Mouse (Mus musculus) heart, embryonic 12.5 days (tissue): ENCODE data around the gene Islr2. TPM values are rescaled to one million over a fixed set of nuclear protein-coding genes. Genes with fewer than 3 reads are reported as not detected.
A peak's percentile ranks its signal among the peaks of the same experiment; 100 is the strongest.

Source experiments
- ATAC-seq: fragments of 200-750 bp; cut with Nextera tagmentation; 2 replicates; pipeline ENCODE4 v1.8.0; 2017; ENCODE audit warnings: moderate TSS enrichment, moderate library complexity; ENCODE audit not compliant: insufficient number of reproducible peaks, low FRiP score
- H3K27ac ChIP-seq: fragments of 300-500 bp; sonication (generic); 2 replicates; pipeline ENCODE4 v1.5.1; 2016; ENCODE audit warnings: mild to moderate bottlenecking, moderate library complexity; ENCODE audit not compliant: poor library complexity, severe bottlenecking
- H3K27me3 ChIP-seq: fragments of 300-500 bp; sonication (generic); replicated peaks from 2 replicates; pipeline ENCODE4 v1.6.1; 2016; ENCODE audit warnings: mild to moderate bottlenecking, moderate library complexity
- H3K36me3 ChIP-seq: fragments of 300-500 bp; sonication (generic); 2 replicates; pipeline ENCODE4 v1.6.1; 2016; ENCODE audit warnings: mild to moderate bottlenecking, moderate library complexity
- H3K4me1 ChIP-seq: fragments of 300-500 bp; sonication (generic); replicated peaks from 2 replicates; pipeline ENCODE4 v1.6.1; 2016; ENCODE audit warnings: mild to moderate bottlenecking
- H3K4me2 ChIP-seq: fragments of 300-500 bp; sonication (generic); 2 replicates; pipeline ENCODE4 v1.6.1; 2016; ENCODE audit warnings: mild to moderate bottlenecking, moderate library complexity
- H3K4me3 ChIP-seq: fragments of 300-500 bp; sonication (generic); 2 replicates; pipeline ENCODE4 v1.5.1; 2016; ENCODE audit warnings: mild to moderate bottlenecking
- H3K9ac ChIP-seq: fragments of 300-500 bp; sonication (generic); 2 replicates; pipeline ENCODE4 v1.6.1; 2016; ENCODE audit warnings: mild to moderate bottlenecking, moderate library complexity
- H3K9me3 ChIP-seq: fragments of 300-500 bp; sonication (generic); replicated peaks from 2 replicates; pipeline ENCODE4 v1.6.1; 2016; ENCODE audit warnings: mild to moderate bottlenecking, moderate library complexity
- WGBS: fragments of 180-500 bp; shearing (Covaris S2); methylation state at CpG from one replicate; pipeline ENCODE4 v1.1.7; 2016; 5-methylcytosine and 5-hydroxymethylcytosine counted together
- polyA plus RNA-seq: library from polyadenylated mRNA; unstranded; fragments of >200 nt; fragmentation: Nextera tagmentation; extraction: Ambion mirVana; gene quantifications from 2 replicates; pipeline ENCODE4 v1.2.1, GENCODE M21; 2016

Gene Islr2
- polyA plus RNA-seq, 1 experiment from 2014 or later = 0.05 TPM

- no peaks in the 10 kb centered on the region for H3K27me3 ChIP-seq
- H3K4me1 ChIP-seq = peaks cover 47% of the 10 kb centered on the region
- H3K9me3 ChIP-seq = no peaks in the 10 kb centered on the region
- H3K4me3 ChIP-seq = no peak overlapping the region
- H3K36me3 ChIP-seq = peaks cover 16% of the 10 kb centered on the region
- H3K27ac ChIP-seq = no peak overlapping the region
- no peak overlapping the region for H3K4me2 ChIP-seq
- WGBS = 73% methylated on average over 5 of the region's 5 CpGs
- ATAC-seq = no peak
- H3K9ac ChIP-seq = no peak overlapping the region
Observed at GRCm38 (mm10) chr9:58242696-58243095, 38.6 kb upstream of the Islr2 start.

- Histone ChIP-seq H3K9ac (no peak overlapping the region), H3K4me1 (peaks cover 41% of the 10 kb centered on the region), H3K4me3 (no peak overlapping the region), H3K27ac (peak overlapping the region; percentile 81), H3K4me2 (peak overlapping the region; percentile 34; the same call in 1 of the 2 replicates), H3K27me3 (no peaks in the 10 kb centered on the region), H3K36me3 (peaks cover 16% of the 10 kb centered on the region), H3K9me3 (no peaks in the 10 kb centered on the region)
- ATAC-seq = peak; percentile 35; the same call in 1 of the 2 replicates
- 51% methylated on average over 9 of the region's 9 CpGs for WGBS
Observed at GRCm38 (mm10) chr9:58241780-58242485, 37.8 kb upstream of the Islr2 start.

DNA sequence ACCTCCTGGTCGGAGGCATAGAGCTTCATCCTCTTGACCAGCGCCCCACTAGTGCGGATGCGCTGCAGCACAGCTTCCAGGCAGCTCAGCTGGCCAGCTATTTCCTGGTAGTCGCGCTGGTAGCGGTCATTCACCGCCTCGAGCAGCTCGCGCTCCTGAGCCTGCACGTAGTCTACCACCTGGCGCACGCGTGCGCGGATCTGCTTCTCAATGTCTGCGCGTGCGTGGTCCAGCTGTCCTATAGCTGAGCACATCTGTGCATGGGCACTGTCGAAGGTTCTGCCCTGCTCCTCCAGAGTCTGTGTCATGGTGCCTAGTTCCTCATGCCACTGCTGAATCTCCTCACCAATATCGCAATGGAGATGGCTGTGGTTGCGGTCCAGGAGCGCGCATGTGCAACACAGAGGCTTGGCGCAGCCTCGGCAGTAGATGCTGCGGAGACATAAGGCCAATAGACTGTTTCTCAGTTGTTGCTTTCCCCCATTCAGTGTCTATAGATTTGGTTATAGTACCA is 30.4 kb upstream of the Islr2 start:
- H3K36me3 ChIP-seq = peaks cover 57% of the 10 kb centered on the region
- no peak overlapping the region for H3K9ac ChIP-seq
- 95% methylated on average over 28 of the region's 28 CpGs for WGBS
- H3K4me3 ChIP-seq = no peak overlapping the region
- no peak for ATAC-seq
- no peaks in the 10 kb centered on the region for H3K9me3 ChIP-seq
- no peaks in the 10 kb centered on the region for H3K27me3 ChIP-seq
- no peak overlapping the region for H3K4me2 ChIP-seq
- H3K4me1 ChIP-seq = peaks cover 18% of the 10 kb centered on the region
- H3K27ac ChIP-seq = no peak overlapping the region

DNA sequence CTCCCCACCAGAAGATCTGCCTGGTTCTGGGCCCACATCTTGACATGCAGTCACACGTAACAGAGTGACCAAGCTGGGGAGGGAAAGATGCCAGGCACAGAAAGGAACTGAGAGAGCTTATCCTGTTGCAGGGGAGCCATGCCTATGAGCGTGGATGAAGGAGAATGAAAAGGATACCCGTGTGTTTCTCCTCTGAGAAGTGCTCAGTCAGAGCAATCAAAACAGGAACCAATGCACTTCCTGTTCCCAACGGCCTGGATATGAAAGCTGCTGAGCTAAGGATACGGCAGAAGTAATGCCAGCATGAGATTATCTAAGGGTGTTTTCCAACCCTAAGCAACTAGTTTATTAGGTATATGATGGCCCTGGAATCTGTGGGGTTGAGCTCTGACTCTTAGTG is 28.3 kb upstream of the Islr2 start:
- Histone ChIP-seq H3K9ac (no peak overlapping the region), H3K4me2 (no peak overlapping the region), H3K4me3 (no peak overlapping the region), H3K36me3 (peaks cover 76% of the 10 kb centered on the region), H3K27ac (peak overlapping the region; percentile 55), H3K27me3 (no peaks in the 10 kb centered on the region), H3K4me1 (peaks cover 18% of the 10 kb centered on the region), H3K9me3 (no peaks in the 10 kb centered on the region)
- no peak for ATAC-seq
- WGBS = 53% methylated on average over 5 of the region's 5 CpGs

- H3K4me3 ChIP-seq = no peak overlapping the region
- peak overlapping the region; percentile 55 for H3K27ac ChIP-seq
- H3K9me3 ChIP-seq = no peaks in the 10 kb centered on the region
- peaks cover 79% of the 10 kb centered on the region for H3K36me3 ChIP-seq
- H3K9ac ChIP-seq = no peak overlapping the region
- H3K4me2 ChIP-seq = no peak overlapping the region
- ATAC-seq = no peak
- peaks cover 18% of the 10 kb centered on the region for H3K4me1 ChIP-seq
- 61% methylated on average over 6 of the region's 6 CpGs for WGBS
- no peaks in the 10 kb centered on the region for H3K27me3 ChIP-seq
Observed at GRCm38 (mm10) chr9:58231746-58232145, 27.6 kb upstream of the Islr2 start.

- Histone ChIP-seq H3K36me3 (peaks cover 80% of the 10 kb centered on the region), H3K4me2 (no peak overlapping the region), H3K9ac (no peak overlapping the region), H3K4me1 (peaks cover 23% of the 10 kb centered on the region), H3K9me3 (no peaks in the 10 kb centered on the region), H3K27me3 (no peaks in the 10 kb centered on the region), H3K4me3 (no peak overlapping the region), H3K27ac (no peak overlapping the region)
- WGBS = 90% methylated on average over 9 of the region's 9 CpGs
- ATAC-seq = no peak
Observed at GRCm38 (mm10) chr9:58228777-58229466, 24.8 kb upstream of the Islr2 start.

DNA sequence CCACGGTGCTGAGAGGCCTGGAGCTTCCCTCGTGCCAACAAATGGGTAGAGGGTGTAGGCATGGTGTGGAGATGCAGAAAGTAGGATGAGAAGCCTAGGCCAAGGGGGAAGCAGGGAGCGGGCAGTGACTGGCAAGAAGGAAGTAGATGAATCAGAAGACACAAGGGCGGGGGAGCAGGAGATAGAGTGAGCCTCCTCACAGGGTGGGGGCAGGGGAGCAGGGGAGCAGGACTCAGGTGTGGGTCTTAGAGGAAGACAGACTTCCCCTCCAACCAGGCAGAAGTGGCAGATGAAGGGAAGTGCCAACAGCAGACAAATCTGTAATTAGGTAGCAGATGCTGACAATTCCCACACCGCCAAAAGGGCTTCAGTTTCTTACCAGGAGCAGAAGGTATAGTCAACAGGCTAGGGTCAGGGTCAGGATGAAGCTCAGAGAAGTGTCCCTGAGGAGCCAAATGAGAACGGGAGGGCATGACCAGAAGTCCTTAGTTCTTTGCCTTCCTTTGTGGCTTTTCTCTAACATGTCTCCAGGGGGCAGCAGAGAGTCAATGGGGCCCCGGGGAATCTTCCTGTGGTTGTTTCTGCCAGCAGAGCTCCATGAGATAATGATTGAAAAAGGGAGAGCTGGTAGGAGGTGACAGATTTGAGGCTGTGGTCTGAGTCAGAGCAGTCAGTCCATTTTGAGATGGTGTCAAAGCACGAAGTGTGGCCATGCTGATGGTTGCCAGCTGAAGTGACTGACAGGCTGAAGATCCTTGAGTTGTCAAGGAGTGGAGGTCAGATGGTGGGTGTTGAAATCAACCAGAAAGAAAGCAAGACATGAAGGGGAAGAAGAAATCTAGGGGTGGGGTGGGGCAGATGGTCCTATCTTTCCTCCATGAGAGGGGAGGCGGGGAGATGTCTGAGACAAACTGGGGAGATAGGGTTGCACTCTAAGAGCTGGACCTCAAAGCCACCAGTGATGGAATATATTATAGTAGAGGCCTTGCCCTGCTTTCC is 22.1 kb upstream of the Islr2 start:
- H3K4me1 ChIP-seq = 0 out of 2 replicates have a peak, but pooled peaks cover 4% of the 10 kb centered on the region
- ATAC-seq = no peak; the same call in 1 of the 2 replicates
- 57% methylated on average over 9 of the region's 9 CpGs for WGBS
- H3K4me2 ChIP-seq = no peak overlapping the region
- H3K27ac ChIP-seq = no peak overlapping the region
- no peaks in the 10 kb centered on the region for H3K27me3 ChIP-seq
- no peak overlapping the region for H3K9ac ChIP-seq
- H3K4me3 ChIP-seq = no peak overlapping the region
- H3K36me3 ChIP-seq = peaks cover 78% of the 10 kb centered on the region
- H3K9me3 ChIP-seq = no peaks in the 10 kb centered on the region

DNA sequence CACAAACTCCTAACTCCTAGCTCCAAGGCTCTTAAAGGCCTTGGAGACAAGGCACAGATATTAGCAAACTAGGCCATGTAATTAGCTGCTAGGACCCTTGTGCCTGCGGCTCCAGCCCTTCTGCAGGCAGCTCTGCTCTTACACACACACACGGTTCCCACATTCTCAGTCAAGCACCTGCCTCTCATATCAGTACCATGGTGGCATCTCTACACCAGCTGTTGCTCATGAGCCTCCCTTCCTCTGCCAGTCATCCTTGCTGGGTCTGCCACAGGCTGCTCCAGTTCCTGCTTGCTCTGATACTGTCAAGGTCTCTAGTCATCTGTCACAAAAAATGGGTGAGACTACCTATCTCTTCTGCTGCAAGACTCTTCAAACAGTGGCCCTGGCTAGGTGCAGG is 20.2 kb upstream of the Islr2 start:
- no peak overlapping the region for H3K4me2 ChIP-seq
- 0 out of 2 replicates have a peak, but pooled peaks cover 4% of the 10 kb centered on the region for H3K4me1 ChIP-seq
- H3K4me3 ChIP-seq = no peak overlapping the region
- no peak for ATAC-seq
- no peaks in the 10 kb centered on the region for H3K27me3 ChIP-seq
- no peaks in the 10 kb centered on the region for H3K9me3 ChIP-seq
- H3K27ac ChIP-seq = no peak overlapping the region
- H3K9ac ChIP-seq = no peak overlapping the region
- 83% methylated on average over 2 of the region's 2 CpGs for WGBS
- peaks cover 74% of the 10 kb centered on the region for H3K36me3 ChIP-seq

DNA sequence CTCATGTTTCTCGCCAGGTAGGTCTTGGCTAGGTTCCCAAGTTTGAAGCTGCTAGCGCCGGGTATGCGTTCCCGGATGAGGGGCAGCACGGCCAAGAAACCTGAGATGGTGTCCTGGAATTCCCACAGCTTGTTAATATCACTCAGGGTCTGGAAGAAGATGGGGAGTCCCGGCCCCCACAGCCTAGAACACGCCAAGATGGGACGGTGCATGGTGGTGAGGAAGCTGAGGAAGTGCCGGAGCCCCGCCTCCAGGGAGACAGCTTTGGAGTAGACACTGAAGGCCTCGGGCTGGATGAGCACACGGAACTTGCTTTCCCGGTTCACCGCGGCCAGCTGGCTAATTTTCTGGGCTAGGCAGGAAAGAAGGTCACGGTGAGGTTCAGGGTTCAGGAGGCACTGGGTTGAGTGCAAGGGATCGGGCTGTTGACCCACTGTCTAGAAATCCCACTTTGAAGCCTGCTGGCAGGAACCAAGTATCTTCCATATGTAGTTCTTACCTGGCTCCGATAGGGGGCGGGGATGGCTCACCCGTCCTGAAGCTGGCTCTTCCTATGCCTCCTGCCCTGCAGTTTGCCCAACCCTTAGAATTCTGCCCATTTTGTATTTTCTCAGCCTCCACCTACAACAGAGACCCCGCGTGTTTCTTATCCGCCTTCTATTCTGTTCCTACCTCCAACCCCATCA is 16.2 kb upstream of the Islr2 start:
- peaks cover 53% of the 10 kb centered on the region for H3K36me3 ChIP-seq
- WGBS = 69% methylated on average over 24 of the region's 24 CpGs
- H3K9ac ChIP-seq = no peak overlapping the region
- no peak overlapping the region for H3K27ac ChIP-seq
- no peak overlapping the region for H3K4me3 ChIP-seq
- no peaks in the 10 kb centered on the region for H3K9me3 ChIP-seq
- H3K4me2 ChIP-seq = no peak overlapping the region
- no peak for ATAC-seq
- no peaks in the 10 kb centered on the region for H3K27me3 ChIP-seq
- H3K4me1 ChIP-seq = 0 out of 2 replicates have a peak, but pooled peaks cover 4% of the 10 kb centered on the region

- WGBS = 82% methylated on average over 3 of the region's 3 CpGs
- Histone ChIP-seq H3K4me2 (no peak overlapping the region), H3K9me3 (no peaks in the 10 kb centered on the region), H3K27me3 (no peaks in the 10 kb centered on the region), H3K27ac (no peak overlapping the region), H3K36me3 (peaks cover 38% of the 10 kb centered on the region), H3K4me1 (peaks cover 19% of the 10 kb centered on the region), H3K4me3 (no peak overlapping the region), H3K9ac (no peak overlapping the region)
- no peak for ATAC-seq
Observed at GRCm38 (mm10) chr9:58218539-58218938, 14.4 kb upstream of the Islr2 start.
